Mouse (Mus musculus) ovary, postnatal 10 days (tissue): Measurements from ENCODE around the gene Gldc.

Experiments used
- DNase-seq: peaks from one replicate; pipeline ENCODE4 v3.0.0; 2022; ENCODE audit warnings: low spot score

Gene Gldc

DNA sequence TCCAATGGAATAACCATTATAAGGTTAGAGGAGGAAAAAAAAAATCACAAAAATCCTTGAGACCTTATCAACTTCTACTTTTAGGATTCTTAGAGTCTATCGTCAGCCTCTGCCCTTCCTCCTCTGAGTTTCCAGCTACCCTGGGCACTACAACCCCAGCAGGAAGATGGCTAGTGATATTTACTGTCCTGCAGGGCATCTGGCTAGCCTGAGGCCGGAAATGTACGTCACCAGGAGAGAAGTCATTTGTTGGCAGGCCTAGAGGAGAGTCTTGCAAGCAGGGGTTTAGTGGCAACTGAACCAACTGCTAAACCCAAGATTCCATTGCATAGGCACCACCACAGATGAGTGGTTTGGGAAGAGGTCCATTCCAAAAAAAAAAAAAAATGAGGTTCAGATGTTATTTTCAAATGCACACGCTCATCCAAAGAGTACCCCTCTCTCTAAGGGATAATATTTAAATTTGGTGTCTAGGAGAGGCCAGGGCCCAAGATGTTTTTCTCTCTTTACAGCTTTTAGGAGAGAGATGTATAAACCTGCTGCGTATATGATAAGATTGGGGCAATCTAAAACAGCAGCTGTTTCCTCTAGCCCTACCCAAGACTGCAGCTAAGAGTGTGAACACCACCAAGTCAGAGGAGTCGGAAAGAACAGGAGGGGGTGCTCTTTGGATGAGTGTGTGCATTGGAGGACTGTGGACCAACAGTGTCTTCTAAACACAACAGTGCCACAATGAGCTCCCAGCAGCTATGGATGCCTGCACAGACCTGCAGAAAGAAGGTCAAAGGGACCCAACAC is 70.0 kb downstream of the Gldc start:
- no peak for DNase-seq

DNA sequence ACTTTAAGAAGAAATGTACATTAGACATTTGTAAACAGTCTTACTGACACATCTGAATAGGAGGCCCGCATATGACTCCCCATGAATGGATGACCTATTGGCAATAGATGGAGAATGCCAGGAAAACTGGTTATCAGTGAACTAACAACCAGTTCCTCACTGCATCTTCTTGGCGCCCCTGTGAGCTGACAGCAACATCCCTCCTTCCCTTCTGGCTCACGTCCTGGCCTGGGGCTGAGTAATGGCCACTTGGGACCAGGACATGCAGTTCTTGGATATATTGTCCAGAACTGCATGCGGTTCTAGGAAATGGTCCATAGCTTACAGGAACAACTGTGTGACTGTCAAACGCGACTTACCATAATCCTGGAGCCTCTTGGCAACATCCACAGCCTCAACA is 72.6 kb downstream of the Gldc start:
- DNase-seq: no peak

DNA sequence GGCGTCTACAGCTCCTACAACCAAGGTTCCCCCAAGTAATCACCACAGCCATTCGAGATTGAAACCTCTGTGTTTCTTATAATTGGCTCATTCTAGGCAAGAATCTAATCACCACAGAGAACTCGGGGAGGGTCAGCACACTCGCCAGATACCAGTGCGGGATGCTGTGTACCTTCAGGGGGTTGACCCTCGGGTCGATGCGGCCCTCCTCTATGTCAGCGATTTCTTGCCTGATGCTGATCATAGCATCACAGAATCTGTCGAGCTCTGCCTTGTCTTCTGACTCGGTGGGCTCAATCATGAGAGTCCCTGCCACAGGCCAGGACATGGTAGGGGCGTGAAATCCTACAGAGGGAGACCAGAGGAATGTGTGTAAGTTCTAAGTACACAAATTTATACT is 74.7 kb downstream of the Gldc start:
- DNase-seq: no peak

DNA sequence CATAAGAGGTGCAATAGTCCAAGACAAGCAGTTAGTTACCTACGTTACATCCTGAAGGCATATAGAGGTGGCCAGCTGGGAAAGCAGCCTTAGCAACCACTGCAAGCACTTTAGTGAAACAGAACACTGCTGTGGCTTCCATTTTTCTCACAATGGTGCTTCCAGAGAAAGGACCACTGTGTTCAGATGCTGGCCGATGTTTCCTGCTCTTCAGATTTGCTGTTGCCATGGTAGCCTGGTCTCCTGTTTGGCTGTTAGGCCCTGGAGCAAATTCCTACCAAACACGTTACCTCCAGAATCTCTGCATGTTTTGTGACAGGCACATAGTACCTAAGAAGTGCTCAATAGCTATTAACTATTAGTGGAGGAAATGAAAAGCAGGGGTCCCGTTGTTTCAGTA is 78.2 kb downstream of the Gldc start:
- no peak for DNase-seq

DNA sequence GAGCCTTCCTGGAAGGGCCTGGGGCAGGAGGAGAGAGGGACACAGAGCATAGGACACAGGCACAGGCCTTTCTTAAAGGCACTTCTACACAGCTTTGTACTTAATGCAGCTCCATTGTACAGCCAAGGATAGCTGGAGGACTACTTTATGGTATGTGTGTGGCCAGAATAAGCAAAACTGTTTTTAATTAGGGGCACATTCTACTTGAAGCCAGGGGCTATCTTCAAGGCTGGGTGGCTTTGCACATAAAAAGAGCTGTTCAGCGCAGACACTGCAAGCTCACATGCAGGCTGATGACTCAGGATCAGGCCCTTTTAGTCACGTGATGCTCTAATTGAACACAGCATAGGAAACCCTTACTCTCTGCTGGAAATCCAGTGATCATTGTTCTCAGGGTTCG is 79.0 kb downstream of the Gldc start:
- no peak for DNase-seq

DNA sequence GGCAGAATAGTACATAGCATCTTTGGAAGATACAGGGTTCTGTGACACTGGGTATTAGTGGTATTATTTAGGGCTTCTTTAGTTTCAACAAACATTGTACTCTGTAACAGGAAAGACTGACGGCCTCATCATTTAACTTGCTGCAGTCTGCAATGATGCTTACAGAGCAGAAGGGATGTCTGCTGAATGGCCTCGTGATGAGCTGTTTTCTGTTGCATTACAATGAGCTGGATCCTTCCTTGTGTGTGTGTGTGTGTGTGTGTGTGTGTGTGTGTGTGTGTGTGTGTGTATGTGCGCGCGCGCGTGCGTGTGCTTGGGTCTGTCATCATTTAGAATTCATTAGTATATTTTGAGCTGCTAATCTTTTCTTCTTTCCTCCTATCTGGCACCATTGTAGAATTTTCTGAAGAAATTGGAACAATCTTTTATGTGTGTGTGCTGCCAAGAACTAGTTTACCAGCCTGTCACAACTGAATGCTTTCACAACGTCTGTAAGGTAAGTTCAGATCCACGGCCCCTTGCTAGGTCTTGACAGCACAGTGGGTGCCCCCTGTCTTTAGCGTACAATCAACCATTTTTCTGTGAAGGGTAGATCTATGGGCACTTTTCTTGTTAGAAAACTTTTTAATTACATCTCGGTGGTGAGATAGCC is 83.5 kb downstream of the Gldc start:
- no peak for DNase-seq

DNA sequence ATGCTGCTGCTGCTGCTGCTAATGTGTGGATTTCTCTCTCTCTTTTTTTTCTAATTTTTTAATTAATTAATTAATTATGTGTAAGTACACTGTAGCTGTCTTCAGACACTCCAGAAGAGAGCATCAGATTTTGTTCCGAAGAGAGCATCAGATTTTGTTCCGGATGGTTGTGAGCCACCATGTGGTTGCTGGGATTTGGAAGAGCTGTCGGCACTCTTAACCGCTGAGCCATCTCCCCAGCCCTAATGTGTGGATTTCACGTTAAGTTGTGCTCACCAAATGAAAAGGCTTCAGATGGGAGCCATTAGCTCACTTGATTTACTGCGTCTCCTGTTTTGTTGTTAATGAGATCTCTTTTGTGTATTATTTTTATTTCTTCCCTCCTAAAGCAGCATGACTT is 85.1 kb downstream of the Gldc start:
- DNase-seq: no peak

DNA sequence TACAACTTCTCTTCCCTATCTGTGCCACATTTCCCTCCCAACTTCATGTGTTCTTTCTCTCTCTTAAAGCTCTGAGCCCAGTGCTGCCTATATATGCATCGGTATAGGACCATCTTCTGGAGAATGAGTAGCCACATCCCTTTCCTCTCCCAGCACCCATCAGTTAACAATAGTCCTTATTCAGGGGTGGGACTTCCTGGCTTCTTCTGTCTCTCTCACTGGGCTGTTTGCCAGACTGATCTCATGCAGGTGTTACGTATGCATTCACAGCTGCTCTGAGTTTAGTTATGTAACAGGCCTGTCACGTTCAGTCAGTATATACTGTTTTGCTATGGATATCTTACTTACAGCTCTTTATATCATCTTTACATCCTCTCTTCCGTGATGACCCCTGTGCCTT is 109.4 kb downstream of the Gldc start:
- DNase-seq: no peak

DNA sequence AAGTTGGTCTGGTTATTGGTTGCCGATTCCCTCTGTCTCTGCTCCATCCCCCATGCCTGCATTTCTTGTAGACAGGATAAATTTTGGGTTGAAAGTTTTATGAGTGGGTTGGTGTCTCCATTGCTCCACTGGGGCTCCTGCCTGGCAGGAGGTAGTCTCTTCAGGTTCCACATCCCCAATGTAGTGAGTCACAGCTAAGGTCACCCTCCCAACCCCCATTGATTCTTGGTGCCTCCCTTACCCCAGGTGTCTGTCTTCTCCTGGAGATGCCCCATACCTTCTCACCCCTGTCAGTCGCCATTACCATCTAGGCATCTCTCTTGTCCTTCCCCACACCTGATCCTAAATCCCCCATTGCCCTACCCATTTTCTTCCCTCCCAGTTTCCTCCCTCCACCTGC is 121.0 kb downstream of the Gldc start:
- no peak for DNase-seq

DNA sequence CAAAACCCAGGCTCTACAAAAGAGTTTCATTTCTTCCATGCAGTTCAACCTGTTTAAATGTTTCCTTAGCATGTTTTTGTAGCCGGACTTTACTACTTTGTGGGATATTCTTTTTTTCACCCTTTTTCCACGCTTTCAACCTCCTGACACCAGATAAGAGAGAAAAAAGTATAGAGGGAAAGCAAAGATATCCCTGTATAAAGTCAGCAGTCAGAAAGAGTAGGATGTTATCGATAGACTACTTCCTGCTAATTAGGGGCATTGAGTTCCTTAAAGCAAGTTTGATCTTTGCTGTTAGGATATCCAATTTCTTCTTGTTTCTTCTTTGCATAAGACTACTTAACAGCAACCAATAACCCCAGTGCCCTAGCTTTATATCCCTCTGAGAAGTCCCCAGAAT is 123.8 kb downstream of the Gldc start:
- DNase-seq: no peak

DNA sequence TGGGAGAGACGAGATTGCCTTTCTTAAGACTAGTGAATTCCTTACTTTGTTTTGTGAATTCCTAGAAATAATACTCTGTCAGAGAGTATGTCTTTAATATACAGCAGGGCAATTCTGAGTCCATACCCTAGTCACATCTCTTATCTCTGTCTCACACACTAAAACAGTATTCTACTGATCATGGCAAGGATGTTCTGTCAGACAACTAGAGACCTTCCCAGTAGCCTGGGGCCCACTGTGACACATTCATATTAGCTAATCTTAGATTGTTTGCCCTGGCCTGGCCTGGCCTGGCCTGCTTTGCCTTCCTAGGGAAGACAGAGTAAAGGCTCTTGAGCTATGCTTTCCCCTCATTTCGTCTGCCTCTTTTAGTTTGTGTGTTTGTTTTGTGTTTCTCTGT is 124.6 kb downstream of the Gldc start:
- no peak for DNase-seq
